Mouse (Mus musculus) myocyte (in vitro differentiated cells): ENCODE data around the gene Nol9. TPM values are rescaled to one million over a fixed set of nuclear protein-coding genes. Genes with fewer than 3 reads are reported as not detected.

ENCODE experiments used
- H3K27me3 ChIP-seq: one replicate; pipeline ENCODE4 v1.6.1; 2011; ENCODE audit not compliant: control insufficient read depth, insufficient read depth, insufficient read length
- H3K36me3 ChIP-seq: one replicate; pipeline ENCODE4 v1.6.1; 2011; ENCODE audit not compliant: control insufficient read depth, insufficient read depth
- H3K4me2 ChIP-seq: one replicate; pipeline ENCODE4 v1.6.1; 2011; ENCODE audit warnings: low read depth, control low read depth
- H3K4me3 ChIP-seq: one replicate; pipeline ENCODE4 v1.5.1; 2011; ENCODE audit warnings: mild to moderate bottlenecking, control low read depth, moderate library complexity
- H3K79me2 ChIP-seq: one replicate; pipeline ENCODE4 v1.6.1; 2011; ENCODE audit not compliant: control insufficient read depth, insufficient read depth
- H3ac ChIP-seq: one replicate; pipeline ENCODE4 v1.6.1; 2011; ENCODE audit not compliant: control insufficient read depth, insufficient read length
- CEBPB ChIP-seq: IDR thresholded peaks from 2 replicates; pipeline ENCODE4 v1.6.1; 2011; ENCODE audit warnings: mild to moderate bottlenecking, moderate library complexity; ENCODE audit not compliant: poor library complexity, insufficient read depth, severe bottlenecking
- E2F4 ChIP-seq: IDR thresholded peaks from one replicate; pipeline ENCODE4 v1.6.1; 2011; ENCODE audit warnings: mild to moderate bottlenecking, control low read depth, moderate library complexity; ENCODE audit not compliant: insufficient read depth
- MAX ChIP-seq: IDR thresholded peaks from one replicate; pipeline ENCODE4 v1.6.1; 2011; ENCODE audit warnings: low read depth, mild to moderate bottlenecking, control low read depth
- MYOD1 ChIP-seq, 3 experiments: IDR thresholded peaks; one replicate each; pipeline ENCODE4 v1.6.1; 2011; ENCODE audit warnings: control low read depth in 2 of 3, low read depth in 2 of 3, mild to moderate bottlenecking in 2 of 3, moderate library complexity in 1 of 3; ENCODE audit not compliant: insufficient read length in 2 of 3, control insufficient read depth in 1 of 3
- MYOG ChIP-seq, 3 experiments: IDR thresholded peaks; one replicate each; pipeline ENCODE4 v1.6.1; 2011; ENCODE audit warnings: control low read depth in 2 of 3, low read depth in 2 of 3, mild to moderate bottlenecking in 2 of 3; ENCODE audit not compliant: insufficient read length in 2 of 3, control insufficient read depth in 1 of 3, insufficient read depth in 1 of 3
- POLR2A ChIP-seq: IDR thresholded peaks from one replicate; pipeline ENCODE4 v1.6.1; 2011; ENCODE audit warnings: low read depth, mild to moderate bottlenecking, control low read depth, moderate library complexity; ENCODE audit not compliant: insufficient read length
- POLR2AphosphoS2 ChIP-seq: IDR thresholded peaks from one replicate; pipeline ENCODE4 v1.6.1; 2011; ENCODE audit warnings: low read depth, control low read depth; ENCODE audit not compliant: insufficient read length
- REST ChIP-seq: IDR thresholded peaks from one replicate; pipeline ENCODE4 v1.6.1; 2011; ENCODE audit warnings: mild to moderate bottlenecking, control low read depth, moderate library complexity; ENCODE audit not compliant: insufficient read depth, insufficient read length
- SRF ChIP-seq: IDR thresholded peaks from one replicate; pipeline ENCODE4 v1.6.1; 2011; ENCODE audit warnings: low read depth; ENCODE audit not compliant: control insufficient read depth, insufficient read length
- TCF12 ChIP-seq: IDR thresholded peaks from one replicate; pipeline ENCODE4 v1.6.1; 2011; ENCODE audit warnings: mild to moderate bottlenecking, control low read depth; ENCODE audit not compliant: poor library complexity, insufficient read depth, severe bottlenecking
- TCF3 ChIP-seq: IDR thresholded peaks from one replicate; pipeline ENCODE4 v1.6.1; 2011; ENCODE audit warnings: low read depth, control low read depth; ENCODE audit not compliant: insufficient read length
- USF1 ChIP-seq: IDR thresholded peaks from one replicate; pipeline ENCODE4 v1.6.1; 2011; ENCODE audit warnings: low read depth, mild to moderate bottlenecking, control low read depth, moderate library complexity
- polyA plus RNA-seq: library from polyadenylated mRNA; unstranded; fragments of >200 nt; fragmentation: generic; extraction: Trizol; gene quantifications from one replicate; pipeline ENCODE4 v1.2.1, GENCODE M21; 2012; ENCODE audit warnings: missing spikeins

Gene Nol9
- polyA plus RNA-seq, 1 experiment = 28.5 TPM

DNA sequence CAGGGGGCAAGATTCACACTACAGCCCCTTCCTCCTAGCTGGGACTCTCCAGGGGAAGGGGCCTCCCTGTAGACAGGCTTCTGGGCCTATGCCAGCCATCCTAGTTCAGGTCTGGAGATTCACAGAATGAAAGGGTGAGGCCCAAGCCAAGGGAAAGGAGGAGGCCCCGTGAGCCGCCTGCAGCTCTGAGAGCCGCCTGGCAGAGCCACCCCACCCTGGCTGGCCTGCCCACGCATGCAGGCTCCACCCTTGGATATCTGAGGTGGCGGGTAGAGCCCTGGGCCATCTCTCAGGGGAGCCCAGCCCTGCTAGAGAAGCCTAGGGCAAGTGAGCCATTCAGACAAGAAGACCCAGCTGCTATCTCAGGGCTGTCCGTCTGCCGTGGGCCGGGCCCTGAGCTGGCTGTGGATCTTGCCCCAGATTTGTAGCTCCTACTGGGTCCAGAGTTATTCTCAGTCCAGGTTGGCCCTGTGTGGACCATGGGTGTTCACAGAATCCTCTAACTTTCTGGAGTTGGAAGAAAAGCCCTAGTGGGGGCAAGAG is 53.7 kb downstream of the Nol9 start:
- Histone ChIP-seq H3K36me3 (peaks cover 3% of the 10 kb centered on the region), H3K79me2 (peaks cover 64% of the 10 kb centered on the region), H3K4me2 (peak overlapping the region; percentile 87), H3K4me3 (no peak overlapping the region), H3ac (no peak overlapping the region), H3K27me3 (no peaks in the 10 kb centered on the region)
- TF ChIP-seq MYOD1 (IDR thresholded peaks at IDR 0.05; ENCODE audit: control insufficient read depth in 1 of 3, insufficient read length in 2 of 3, low read depth in 2 of 3) = peak in 1 of 3 experiments; percentile 30
- TF ChIP-seq USF1 = no peak
- peak; percentile 61 for TF ChIP-seq POLR2A
- peak in 2 of 3 experiments; percentile 14 to 64 for TF ChIP-seq MYOG (IDR thresholded peaks at IDR 0.05; ENCODE audit: control insufficient read depth in 1 of 3, insufficient read depth in 1 of 3, insufficient read length in 2 of 3, low read depth in 2 of 3)
- peak; percentile 57 for TF ChIP-seq POLR2AphosphoS2
- no peak for TF ChIP-seq SRF

DNA sequence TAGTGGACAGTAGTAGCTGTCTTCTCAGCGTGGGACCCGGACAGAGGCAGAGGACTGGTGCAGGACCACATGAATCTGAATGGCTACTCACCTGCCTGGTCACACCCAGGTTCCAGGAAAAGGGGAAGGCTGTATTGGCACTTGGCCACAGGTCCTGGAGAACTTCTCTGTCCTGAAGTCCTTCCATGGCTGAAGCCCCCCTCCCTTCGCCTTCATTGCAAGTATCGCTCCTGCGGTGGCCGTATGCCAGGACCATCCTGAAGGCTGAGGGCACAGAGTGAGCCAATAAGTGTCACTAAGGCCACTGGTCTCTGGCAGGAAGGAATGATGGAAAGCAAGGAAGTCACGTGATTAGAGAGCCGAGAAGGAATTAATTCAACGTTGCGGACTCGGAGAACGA is 55.1 kb downstream of the Nol9 start:
- H3ac ChIP-seq = no peak overlapping the region
- H3K36me3 ChIP-seq = no peaks in the 10 kb centered on the region
- no peaks in the 10 kb centered on the region for H3K27me3 ChIP-seq
- peaks cover 55% of the 10 kb centered on the region for H3K79me2 ChIP-seq
- no peak overlapping the region for H3K4me2 ChIP-seq
- TF ChIP-seq SRF (no peak), TCF3 (no peak)
- no peak overlapping the region for H3K4me3 ChIP-seq

DNA sequence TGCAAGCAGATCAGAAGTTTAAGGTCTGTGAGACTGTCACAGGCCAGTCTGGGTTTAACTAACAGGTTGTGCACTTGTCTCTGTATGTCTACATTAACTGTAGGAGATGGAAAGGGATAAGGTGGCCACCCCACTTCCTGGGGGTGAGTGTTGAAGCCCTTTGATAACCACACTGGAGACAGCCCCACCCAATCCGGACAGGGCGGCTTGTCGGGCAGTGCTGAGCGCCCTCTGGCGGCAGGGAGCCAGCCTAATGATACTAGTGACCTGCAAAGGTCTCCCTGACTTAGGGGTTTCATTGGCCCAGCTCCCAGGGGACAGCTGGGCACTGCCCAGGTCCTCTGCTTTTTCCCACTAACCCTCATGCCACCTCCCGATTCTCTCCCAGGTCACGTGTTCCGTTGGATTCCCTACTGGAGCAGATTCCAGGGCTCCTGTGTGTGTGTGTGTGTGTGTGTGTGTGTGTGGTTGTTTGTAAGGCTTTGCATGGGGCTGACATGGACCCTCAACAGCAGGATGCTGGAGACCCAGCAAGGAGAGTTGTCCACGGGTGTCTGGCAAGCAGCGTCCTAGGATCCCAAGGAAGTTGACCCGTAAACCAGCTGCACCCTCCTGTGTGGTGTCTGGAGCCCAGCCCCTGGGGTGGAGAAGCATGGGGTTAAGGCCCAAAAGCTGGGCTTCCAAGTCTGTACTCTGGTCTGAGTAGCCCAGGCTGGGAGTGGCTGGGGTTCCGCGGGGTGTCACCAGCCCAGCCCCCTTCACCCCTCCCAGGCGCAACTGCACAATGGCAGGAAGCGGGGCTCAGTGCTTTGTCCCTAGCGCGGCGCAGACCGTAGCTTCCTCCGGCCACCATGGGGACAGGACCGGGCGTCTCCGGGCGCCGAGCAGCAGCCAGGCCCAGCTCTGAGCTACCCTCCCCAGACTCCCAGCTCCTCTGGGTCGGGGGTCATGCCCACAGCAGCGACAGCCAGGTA is 57.1 kb downstream of the Nol9 start:
- Histone ChIP-seq H3K4me3 (no peak overlapping the region), H3K27me3 (no peaks in the 10 kb centered on the region), H3K36me3 (no peaks in the 10 kb centered on the region), H3K79me2 (peaks cover 43% of the 10 kb centered on the region), H3K4me2 (peak overlapping the region; percentile 14), H3ac (no peak overlapping the region)
- TF ChIP-seq MAX (no peak), MYOD1 (IDR thresholded peaks at IDR 0.05; ENCODE audit: control insufficient read depth in 1 of 3, insufficient read length in 2 of 3, low read depth in 2 of 3) (peak in 1 of 3 experiments; percentile 39), POLR2AphosphoS2 (peak; percentile 30), MYOG (IDR thresholded peaks at IDR 0.05; ENCODE audit: control insufficient read depth in 1 of 3, insufficient read depth in 1 of 3, insufficient read length in 2 of 3, low read depth in 2 of 3) (peak in 2 of 3 experiments; percentile 5 to 54), REST (no peak), USF1 (peak; percentile 61)

DNA sequence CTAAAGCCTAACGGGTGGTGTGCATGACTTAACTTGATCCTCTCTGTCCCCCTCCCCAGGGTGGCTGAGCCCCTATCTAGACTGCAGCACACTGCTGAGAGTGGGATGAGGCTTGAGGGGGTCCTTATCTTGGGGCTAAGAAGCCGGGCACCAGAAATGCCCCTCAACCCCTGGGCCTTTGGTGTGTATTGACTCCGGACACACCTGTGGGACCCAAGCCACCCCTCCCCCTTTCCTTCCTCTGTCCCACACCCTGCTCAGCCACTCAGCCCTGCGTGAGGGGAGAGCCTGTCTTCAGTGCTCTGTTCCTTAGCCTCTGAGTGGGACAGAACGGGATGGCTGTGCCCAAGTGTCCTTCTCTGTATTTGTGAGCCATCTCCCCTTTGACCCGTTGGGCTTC is 57.8 kb downstream of the Nol9 start:
- H3K27me3 ChIP-seq = no peaks in the 10 kb centered on the region
- no peak overlapping the region for H3K4me3 ChIP-seq
- TF ChIP-seq TCF3 (no peak), POLR2A (peak; percentile 24)
- H3ac ChIP-seq = no peak overlapping the region
- peaks cover 4% of the 10 kb centered on the region for H3K36me3 ChIP-seq
- H3K4me2 ChIP-seq = no peak overlapping the region
- peaks cover 41% of the 10 kb centered on the region for H3K79me2 ChIP-seq

DNA sequence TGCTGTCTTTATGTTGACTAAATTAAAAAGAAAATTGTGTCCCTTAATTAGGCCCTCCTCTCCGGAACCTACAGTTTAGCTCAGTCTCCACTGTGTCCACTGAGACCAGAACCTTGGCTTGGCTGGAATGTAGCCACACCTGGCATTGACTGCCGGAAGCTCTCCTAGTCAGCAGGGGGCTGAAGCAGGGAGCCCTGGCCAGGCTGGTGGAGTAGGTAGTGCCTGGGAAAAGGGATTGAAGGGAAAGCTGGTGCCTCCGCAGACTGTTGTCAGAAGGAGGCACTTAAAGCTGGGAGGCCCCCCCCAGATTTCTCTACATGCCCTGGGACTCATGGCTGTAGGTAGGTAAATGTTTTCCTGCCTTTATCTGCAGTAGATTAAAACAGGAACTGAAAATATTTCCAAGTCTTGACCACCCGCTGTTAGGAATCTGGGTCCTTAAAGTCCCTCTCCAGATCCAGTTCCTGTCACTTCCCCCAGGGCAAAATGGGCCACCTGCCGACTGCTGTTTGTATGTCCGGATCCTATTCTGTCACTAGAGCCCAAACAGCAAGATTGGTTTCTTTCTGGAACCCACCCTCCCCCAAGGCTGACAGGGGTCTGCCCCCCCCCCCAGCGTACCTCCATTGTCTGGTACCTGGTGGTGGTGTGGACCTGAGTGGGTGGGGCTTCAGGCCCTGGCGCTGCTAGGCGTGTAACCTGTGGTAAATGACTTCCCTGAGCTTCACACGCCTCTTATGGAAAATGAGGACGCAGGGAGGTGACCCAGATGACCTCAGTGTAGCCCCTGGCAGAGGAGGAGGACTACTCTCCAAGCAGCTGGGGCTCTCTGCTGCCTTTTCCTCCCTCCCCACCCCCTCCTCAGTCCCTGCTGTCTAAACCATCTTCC is 59.0 kb downstream of the Nol9 start:
- Histone ChIP-seq H3K36me3 (peaks cover 4% of the 10 kb centered on the region), H3K4me3 (no peak overlapping the region), H3K4me2 (no peak overlapping the region)

More for the DNA sequence above, 59.0 kb downstream of the Nol9 start:
- TF ChIP-seq E2F4 = no peak
- TF ChIP-seq POLR2A = no peak
- TF ChIP-seq TCF3 = no peak
- no peak for TF ChIP-seq USF1
- no peak for TF ChIP-seq POLR2AphosphoS2
- TF ChIP-seq CEBPB = no peak
- no peak for TF ChIP-seq REST
- no peak for TF ChIP-seq MYOG (IDR thresholded peaks at IDR 0.05; ENCODE audit: control insufficient read depth in 1 of 3, insufficient read depth in 1 of 3, insufficient read length in 2 of 3, low read depth in 2 of 3)
- no peak for TF ChIP-seq TCF12
- TF ChIP-seq MAX = no peak
- no peak for TF ChIP-seq MYOD1 (IDR thresholded peaks at IDR 0.05; ENCODE audit: control insufficient read depth in 1 of 3, insufficient read length in 2 of 3, low read depth in 2 of 3)
- no peak for TF ChIP-seq SRF
- H3K27me3 ChIP-seq = no peaks in the 10 kb centered on the region
- H3K79me2 ChIP-seq = peaks cover 41% of the 10 kb centered on the region
- no peak overlapping the region for H3ac ChIP-seq
